Mouse (Mus musculus) heart, adult 2 months (tissue): Measurements from ENCODE around the gene Gm26992.

ENCODE experiments used
- CTCF ChIP-seq: fragments of 200-600 bp; IDR thresholded peaks from 2 replicates; pipeline ENCODE4 v1.8.1; 2022; ENCODE audit warnings: antibody characterized with exemption, mild to moderate bottlenecking, moderate library complexity
- POLR2A ChIP-seq: fragments of 200-500 bp; IDR thresholded peaks from 2 replicates; pipeline ENCODE4 v1.6.1; 2011; ENCODE audit warnings: mild to moderate bottlenecking, low read depth, low read length, control low read depth; ENCODE audit not compliant: insufficient read depth

DNA sequence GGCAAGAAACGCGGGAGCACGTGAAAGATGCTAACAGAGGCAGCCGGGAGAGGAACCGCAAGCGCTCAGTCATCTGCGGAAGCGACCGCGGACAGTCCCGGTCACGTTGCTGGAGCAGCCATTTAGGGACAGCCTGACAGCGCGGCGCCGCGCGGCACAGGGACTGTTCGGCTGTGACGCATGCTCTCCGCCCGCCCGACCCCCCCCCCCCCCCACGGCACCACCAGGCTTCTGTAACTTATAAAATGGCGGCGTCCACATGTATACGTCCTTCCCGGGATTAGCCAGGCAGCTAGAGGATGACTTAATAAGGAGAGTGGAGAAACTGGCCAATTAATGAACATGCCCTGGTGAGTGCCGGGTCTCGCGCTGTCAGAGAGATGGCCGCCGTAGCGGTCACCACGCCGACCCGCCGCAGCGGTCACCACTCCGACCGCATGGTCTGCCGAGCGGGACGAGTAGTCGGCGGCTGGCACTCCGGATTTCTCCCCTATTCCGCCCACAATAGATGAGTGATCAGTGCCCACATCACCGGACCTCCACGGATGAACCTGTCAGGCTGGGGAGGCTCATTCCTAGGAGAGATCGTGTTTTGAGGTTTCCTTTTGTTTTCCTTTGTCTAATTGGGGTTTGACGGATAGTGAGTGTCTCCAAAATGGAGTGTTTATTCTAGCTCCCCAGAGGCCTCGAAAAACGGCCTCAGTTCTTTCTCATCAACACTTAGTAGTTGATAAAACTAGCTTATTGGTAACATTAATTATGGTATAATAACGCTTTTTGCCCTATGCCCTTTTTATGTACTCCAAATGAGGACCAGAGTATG lies 71.8 kb downstream of the Gm26992 start:
- peak; percentile 74 for TF ChIP-seq POLR2A
- no peak for TF ChIP-seq CTCF
